Mouse (Mus musculus) common myeloid progenitor, adult 5-6 weeks (primary cell): ENCODE data around the gene Lclat1. TPM values are rescaled to one million over a fixed set of nuclear protein-coding genes. Genes with fewer than 3 reads are reported as not detected.

ENCODE experiments used
- ATAC-seq: replicated peaks from 2 replicates; pipeline ENCODE4 v1.8.0; 2016; ENCODE audit warnings: low read depth, mild to moderate bottlenecking, moderate TSS enrichment, inconsistent platforms; ENCODE audit not compliant: poor library complexity, severe bottlenecking
- total RNA-seq: library from RNA; stranded (forward); fragments of 200-1000, 187-1606 nt; gene quantifications from 2 replicates; pipeline ENCODE4 v1.2.3, GENCODE M21; 2017

Gene Lclat1
- total RNA-seq, 1 experiment from 2014 or later: 11.1 TPM

DNA sequence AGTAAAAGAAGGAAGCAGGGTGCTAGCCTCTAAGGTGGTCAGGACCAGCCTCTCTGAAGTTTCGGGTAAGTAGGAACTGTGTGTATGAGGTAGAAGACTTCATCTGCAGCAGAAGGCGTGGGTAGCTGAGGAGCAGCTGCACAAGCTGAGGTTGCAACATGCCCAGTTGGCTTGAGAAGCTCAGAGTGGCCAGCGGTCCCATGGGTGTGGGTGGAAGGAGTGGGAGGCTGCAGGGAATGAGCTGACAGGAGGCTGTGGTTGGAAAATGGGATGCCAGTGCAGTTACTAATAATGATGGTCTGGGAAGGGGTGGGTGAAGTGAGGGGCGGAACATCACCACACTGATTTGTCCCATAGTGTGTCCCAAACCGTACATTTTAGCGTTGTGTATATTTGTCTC, 86.8 kb downstream of the Lclat1 start:
- ATAC-seq: no peak

DNA sequence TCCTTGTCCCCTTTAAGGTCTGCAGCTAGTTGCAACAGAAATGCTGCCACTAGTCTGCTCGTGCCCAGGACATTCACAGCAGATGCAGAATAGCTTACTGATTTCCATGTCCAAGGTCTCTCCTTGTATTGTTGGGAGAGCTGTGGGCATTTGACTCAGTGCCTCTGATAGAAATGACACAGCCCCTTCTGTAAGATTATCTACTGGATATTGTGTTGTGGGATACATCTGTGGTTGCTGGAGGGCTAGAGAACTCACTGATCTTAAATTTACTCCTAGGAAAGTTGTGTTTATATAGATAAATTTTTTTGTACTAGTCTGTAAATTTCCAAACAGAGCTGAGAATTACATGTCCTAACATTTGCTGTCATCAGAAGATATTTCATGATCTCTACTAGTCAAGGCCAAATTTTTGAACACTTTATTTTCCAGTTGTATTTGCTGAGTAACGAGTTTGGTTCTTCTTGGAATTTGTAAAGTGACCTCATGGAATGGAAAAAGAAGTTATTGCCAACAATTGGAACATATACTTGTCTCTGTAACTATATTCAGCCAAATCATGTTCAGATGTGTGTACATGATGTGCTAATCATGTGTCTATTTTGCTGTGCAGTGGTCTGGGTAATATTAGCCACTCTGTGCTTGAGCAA, 87.4 kb downstream of the Lclat1 start:
- ATAC-seq: no peak

DNA sequence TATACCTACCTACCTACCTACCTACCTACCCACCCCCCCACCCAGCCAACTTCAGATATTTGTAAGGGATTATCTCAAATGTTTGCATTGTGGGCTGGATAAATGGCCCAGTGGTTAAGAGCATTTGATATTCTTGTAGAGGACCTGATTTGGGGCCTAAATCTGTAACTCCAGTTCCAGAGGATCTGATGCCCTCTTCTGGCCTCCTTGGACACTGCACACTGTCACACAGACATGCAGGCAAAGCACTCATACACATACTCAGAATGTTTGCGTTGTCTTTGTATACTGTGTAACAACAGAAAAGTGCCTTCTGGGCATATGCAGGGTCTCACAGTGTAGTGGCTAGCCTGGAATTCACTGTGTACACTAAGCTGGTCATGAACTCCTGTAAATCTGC, 88.4 kb downstream of the Lclat1 start:
- no peak for ATAC-seq

DNA sequence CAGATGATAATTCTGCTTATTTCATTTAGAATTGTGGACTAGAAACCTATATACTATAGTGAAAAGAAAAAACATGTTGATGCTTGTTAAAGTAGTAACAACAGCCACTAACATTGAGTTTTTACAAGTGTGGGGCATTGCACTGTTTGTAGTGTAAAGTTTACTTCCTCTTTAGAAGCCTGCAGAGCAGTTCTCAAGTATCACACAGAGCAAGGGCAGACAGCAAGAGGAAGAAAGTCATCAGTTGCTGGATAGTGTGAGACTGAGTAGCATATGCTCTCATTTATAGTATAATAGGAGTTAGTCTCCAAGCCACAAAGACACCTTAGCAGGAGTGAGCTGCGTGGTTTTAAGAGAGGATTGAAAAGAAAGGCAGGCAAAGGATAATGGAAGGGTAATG, 89.9 kb downstream of the Lclat1 start:
- peak; percentile 76 for ATAC-seq

DNA sequence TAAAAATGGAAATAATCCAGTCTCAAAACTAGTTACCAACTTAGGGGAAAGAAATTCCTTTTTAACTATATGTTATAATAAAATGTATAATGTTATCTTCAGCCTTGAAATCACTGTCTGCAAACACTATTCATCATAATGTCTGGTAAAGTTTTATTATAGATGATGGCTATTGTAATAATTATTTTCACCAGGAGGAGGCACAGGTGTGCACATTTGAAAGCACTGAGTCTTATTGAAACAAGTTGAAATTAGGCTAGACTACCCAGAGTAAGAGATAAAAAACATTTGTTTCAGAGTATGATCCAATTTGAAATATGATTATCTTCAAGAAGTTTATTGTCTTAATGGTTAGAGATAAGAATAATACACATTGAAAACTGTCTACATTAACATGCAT, 91.6 kb downstream of the Lclat1 start:
- ATAC-seq: no peak; the same call in 1 of the 2 replicates

DNA sequence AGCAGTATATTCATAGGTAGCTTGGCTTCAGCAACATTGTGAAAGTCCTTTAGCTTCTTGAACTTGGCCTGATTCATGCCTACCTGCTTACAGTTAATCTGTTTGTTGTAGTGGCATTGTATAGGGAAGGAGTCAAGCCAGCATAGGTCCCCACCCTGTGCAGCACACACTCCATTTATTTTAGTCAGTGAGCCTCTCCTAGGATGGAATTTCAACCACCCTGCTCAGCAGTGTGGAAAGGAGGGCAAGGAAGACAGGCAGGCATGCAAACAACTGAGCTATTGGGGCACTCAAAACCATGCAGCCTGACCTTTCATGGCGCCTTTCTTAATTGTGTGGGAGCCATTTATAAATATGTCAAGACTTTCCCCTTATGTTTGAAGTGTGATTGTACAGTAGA, 92.6 kb downstream of the Lclat1 start:
- no peak for ATAC-seq

DNA sequence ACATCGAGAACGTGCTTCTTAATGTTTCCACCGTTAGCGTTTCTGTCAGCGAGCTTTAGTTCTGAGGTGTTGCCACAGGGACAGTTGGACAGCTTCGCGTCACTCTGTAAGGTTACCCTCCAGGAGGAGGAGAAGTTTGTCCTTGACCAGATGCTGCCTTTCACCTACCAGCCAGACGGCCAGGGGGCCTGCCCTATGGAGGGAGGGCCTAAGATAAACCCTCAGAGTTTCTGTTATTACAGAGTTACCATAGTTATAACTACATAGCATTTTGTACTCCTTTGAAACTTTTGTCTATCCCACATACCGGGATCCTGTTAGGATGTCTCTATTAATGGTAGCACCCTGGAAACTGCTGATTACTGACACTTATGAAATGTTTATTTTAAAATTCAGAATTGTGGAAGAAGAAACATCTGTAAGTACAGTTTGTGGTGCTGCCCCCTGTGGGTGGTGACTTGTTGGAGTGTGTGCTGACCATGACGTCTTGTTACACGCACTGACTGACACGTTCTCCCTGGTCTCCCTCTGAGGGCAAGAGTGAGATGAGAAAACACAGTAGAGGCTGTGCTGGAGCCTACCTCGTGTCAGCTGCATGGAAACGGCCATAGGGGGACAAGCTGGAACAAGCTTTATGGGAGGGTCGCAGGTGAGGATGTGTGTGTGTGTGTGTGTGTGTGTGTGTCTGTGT, 96.0 kb downstream of the Lclat1 start:
- no peak for ATAC-seq

DNA sequence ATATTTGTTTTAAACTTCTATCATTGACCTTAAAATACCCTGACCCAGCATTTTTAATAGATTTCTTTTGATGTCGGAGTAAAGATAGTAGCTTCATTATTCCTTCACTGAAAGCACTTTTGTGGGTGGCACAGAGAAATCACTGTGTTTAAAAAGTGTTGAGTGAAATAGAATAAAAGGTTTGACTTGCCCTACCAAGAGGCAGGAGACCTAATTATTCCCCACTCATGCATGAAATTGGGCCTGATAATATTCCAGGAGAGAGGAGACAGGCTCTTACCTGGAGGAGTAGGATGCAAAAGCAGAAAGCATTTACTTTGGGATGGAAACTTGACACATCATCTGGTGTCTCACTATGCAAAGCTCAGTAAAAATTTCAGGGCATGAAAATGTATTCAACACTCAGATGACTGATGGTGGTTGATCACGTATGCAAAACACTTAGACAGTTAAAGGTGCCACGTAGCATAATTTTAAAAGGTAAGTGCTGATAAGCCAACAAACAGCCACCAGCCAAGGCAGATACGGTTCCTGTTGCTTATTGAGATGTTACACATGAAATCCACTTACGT, 103.3 kb downstream of the Lclat1 start:
- no peak for ATAC-seq

DNA sequence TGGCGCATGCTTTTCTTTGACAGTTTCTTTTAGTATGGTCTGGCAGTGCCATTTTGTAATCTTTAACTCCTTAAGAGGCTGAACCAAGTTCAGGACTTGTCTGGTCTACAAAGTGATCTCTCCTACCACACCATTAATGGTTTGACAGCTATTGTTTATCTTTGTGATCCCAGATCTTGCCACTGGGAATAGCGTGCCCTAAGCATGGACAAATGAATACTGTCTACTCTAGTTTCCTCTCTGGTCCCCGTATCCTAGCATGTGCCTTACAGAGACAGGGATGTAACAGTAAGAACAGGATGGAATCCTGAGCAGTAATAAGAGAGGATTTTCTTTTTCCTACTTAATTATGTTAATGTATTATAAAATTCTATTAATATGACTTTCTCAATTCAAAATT, 105.0 kb downstream of the Lclat1 start:
- no peak for ATAC-seq

DNA sequence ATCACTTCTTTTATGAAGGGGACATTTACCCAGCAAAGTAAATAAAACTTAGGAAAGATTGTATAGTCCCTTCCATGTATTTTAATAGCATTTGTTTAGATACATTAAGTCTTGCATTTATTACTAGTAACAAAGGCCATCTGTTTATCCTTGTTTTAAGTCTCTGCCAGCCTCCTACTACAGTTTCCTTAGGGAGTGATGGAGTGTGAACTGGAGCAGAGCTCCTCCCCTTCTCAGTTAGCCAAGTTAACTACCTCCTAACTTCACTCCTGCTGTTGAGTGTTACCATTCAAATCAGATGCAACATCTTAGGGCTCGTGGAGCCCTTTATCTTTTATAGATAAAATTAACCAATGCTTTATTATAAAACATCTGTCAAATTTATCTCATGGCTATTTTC, 105.4 kb downstream of the Lclat1 start:
- no peak for ATAC-seq

DNA sequence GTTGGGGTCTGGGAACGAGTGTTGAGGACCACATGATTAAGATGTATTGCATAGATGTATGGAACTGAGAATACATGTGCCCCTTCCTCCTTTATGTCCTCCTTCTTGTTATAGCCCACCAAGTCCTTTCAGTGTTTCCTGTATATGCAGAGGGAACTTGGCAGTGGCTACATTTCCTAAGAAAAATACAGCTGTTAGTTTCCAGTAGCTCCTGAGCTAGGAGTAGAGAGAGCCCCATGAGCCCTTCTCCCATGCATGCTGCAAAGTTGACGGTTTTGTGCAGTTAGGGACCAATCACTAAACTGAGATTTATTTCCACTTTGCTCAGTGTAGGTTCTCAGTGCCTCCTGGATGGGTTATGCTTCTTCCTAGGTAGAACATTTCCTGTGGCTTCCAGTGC, 105.9 kb downstream of the Lclat1 start:
- no peak for ATAC-seq

DNA sequence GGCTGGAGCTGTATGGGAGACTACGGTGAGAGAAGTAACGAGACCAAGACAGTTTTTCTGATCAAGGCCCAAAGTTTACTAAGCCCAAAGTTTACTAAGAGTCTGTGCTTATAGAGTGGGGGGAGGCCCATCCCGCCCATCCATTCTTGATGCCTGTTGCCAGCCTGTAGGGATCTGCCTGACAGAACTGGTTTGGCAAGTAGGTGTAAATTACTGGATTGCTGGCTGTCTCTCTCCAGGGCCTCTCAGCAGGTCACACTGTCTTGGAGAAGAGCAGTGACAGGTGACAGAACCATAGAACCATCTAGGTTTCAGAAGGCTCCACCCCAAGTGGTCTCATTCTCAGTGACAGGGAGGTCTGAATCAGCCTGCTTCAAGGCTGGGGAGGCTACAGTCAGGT, 109.5 kb downstream of the Lclat1 start:
- ATAC-seq: no peak

DNA sequence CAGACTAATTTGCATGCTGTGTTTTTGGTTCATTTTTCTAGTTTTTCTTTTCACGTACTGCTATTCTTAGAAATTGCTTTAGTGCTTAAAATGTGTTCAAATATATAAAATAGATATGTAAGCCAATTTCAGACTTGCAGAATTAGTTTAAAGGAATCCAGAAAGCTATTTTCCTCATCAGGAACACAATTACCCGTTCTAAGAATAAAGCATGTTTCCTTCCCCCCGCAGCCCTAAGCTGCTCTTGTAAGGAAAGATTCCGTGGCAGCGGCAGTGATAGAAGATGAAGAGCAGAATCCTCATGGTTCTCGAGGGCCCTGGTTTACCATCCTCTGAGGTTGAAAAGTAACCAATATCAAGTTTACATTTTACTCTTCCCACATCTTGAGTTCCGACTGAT, 113.0 kb downstream of the Lclat1 start:
- ATAC-seq: no peak

DNA sequence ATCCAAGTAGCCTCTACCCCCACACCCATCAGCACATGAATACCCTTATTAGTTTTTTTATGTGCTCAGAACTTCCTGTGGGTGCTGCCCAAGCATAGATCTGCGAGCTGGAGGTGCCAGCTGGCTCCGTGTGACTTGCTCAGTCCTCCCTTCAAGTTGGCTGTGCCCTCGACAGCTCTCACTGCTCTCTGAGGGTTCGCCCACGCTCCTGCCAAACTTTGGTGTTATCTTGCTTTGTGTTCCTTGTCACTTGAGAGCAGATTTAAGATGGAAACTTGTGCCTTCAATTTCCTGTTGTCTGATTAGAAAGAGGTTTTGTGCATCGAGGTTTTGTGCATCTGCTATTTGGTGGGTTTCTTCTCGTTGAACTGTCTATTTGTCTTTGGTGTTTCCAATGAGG, 114.3 kb downstream of the Lclat1 start:
- ATAC-seq: no peak; the same call in 1 of the 2 replicates

DNA sequence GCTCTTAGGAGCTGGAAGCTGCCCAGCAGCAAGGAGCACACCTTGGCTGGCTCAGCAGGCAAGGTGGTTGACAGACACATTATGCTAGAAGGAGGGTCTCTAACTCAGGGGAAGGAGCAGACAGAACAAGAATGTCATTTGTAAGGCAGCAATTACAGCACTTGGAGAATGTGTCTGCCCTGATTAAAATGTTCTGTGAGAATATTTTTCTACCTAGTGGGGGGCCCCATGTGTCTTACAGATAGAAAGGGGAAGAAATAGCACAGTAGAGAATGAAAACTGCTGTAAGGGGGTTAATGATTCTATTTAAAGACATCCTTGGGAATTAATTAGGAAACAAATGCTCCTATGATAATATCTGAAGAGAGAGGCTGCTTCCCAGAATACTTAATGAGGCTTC, 117.7 kb downstream of the Lclat1 start:
- no peak for ATAC-seq

DNA sequence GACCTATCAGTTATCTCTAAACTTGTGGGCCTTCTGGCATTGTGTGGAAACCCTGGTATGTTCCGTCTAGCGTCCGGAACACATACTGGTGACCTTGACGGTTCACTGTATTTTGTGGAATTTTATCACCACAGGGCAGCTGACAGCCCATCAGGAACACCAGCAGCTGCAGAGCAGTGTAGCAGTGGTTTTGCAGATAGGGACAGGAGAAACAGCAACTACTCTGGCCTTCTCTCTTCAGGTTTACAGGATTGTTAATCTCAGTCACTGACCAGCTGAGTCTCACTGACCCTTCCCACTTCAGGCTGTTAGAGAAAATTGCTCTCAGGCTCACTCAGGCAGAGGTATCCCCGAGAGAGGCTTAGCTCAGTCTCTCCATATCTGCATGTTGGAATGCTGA, 118.2 kb downstream of the Lclat1 start:
- ATAC-seq: peak; percentile 58

DNA sequence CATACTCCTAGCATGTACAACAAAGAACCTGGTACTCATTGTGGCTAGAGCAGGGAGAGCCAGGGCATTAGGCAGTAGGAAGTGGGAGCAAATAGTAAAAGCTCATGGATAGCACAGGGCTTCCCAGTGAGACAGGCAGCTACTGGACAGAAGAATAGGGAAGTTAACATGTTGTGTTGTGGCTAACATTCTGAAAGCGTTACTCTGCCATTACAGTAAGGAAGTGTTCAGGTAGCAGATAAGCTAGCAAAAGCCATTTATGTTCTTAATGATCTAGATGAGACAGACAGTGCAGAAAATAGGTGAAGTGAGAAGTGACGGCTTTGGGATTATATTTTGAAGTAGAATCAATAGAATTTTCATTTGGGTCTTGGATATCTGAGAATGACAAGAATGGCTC, 118.8 kb downstream of the Lclat1 start:
- peak; percentile 63 for ATAC-seq

DNA sequence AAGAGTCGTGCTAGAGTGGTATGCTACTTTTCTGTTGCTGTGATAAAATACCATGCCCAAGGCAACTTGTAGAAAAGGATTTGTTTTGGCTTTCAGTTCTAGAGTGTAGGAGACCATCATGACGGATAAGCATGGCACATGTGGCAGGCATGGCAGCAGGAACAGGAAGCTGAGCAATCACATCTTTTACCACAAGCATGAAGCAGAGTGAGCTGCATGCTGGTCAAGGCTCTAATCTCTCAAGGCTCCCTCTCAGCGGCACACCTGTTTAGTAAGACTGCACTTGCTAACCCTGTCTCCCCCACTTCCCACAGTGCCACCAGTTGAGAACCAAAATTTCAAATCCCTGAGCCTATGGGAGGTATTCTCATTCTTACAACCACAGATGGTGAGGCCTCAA, 119.6 kb downstream of the Lclat1 start:
- peak; percentile 40; the same call in 1 of the 2 replicates for ATAC-seq

DNA sequence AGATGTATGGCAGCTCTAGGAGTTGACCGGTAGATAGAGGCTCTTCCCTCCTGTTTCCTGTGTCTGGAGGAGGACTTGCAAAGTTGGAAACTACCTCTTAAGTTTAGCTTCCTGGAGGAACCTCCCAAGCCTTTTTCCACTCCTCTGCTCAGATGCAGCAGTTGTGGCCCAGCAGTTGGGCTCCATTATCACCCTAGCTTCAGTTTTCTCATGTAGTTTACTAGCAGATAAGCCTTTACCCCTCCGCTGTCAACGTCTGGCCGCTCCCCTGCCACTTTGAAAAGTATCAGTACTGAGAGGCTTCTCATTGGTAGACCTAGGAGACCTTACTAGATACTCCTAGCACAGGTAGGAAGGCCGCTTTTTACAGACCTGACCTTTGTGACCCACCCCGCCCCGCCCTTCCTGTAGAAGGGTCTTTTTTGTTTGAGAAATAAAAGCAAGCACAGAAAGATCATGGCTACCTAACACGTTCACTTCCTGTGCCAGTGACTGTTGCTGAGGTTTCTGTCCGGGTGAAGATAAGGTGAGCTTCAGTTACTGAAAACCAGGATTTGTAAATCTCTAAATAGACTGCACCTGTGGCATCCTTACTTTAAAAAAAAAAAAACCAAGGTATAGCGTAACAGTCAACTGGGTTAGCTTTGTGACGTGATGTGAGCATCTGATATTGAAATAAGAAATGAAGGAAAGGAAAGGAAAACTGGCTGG, 121.8 kb downstream of the Lclat1 start:
- ATAC-seq: no peak

DNA sequence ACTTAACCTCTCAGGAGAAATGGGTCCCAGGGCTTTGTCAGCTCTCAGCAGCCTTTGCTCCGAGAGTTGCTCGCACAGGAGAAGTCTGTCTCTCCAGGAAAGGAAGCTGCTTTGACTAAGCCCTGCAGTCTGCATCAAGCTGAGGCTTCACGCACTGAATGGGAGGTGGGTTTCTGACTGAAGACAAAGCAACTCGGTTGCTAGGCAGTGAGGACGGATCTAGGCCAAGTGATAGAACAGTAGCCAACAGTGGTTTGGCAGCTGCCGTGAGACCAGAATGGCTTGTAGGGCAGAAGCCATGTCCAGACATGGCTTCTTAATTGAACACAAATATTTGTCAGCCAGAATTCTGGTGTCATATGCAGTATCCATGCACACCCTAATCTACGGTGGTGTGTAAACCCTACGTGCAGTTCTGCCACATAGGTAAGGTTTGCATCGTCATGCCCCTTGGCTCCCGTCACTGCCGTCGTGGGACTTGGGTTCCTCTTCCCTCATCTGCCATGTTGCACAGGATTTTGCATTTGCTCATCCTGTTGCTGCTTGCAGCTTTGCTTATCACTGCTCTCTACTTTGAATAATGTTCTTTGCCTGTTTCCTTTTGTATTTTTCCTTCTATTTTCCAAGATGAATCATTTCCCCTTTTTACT, 122.7 kb downstream of the Lclat1 start:
- peak; percentile 30; the same call in 1 of the 2 replicates for ATAC-seq

DNA sequence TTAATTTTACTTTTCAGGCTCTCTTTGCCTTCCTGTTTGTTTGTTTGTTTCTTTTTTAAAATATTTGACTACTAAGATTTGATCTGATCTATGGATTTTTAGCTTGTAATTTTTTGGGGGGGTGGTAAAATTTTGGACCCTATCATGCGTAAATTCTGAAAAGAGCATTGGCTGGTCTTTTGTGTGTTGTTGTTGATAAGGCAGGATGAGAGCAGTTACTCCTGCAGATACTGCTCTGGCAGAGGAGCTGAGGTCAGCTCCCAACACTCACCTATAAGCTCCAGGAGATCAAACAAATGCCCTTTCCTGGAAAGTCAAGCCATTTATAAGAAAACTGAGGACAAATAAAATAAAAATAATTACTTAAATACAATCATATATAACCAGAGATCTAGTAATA, 123.6 kb downstream of the Lclat1 start:
- ATAC-seq: no peak
